Mouse (Mus musculus) gastrocnemius, postnatal 4 days (tissue): ENCODE data around the gene Tomm40l. TPM values are rescaled to one million over a fixed set of nuclear protein-coding genes. Genes with fewer than 3 reads are reported as not detected.
"Not testable (repeated sequence)": the region's sequence is repeated elsewhere in the genome, so short reads cannot be mapped to it uniquely, and the experiment has no call there.

Experiments used
- DNase-seq, 2 experiments: peaks; one replicate each; pipeline ENCODE4 v3.0.0; 2021 to 2022; ENCODE audit warnings: low spot score in 2 of 2, mixed read lengths in 2 of 2
- total RNA-seq, 2 experiments: library from RNA; stranded (reverse); gene quantifications; 2 replicates each; pipeline ENCODE4 v1.2.3; 2021

The Tomm40l gene
- total RNA-seq, 2 experiments from 2014 or later: 33.4 to 39.7 TPM

GRCm38 (mm10) chr1:171250680-171251593 lies 28.6 kb upstream of the Tomm40l start, which contains the start of gene Ndufs2:
TSS of gene Ndufs2 (minus strand) at chr1:171251388.
- peak in 1 of 2 experiments; percentile 64 for DNase-seq

- DNase-seq: peak in 1 of 2 experiments; percentile 67
Observed at GRCm38 (mm10) chr1:171249913-171250600, 27.7 kb upstream of the Tomm40l start, which contains the start of gene Adamts4. TSS of gene Adamts4 (plus strand) at chr1:171250421.

DNA sequence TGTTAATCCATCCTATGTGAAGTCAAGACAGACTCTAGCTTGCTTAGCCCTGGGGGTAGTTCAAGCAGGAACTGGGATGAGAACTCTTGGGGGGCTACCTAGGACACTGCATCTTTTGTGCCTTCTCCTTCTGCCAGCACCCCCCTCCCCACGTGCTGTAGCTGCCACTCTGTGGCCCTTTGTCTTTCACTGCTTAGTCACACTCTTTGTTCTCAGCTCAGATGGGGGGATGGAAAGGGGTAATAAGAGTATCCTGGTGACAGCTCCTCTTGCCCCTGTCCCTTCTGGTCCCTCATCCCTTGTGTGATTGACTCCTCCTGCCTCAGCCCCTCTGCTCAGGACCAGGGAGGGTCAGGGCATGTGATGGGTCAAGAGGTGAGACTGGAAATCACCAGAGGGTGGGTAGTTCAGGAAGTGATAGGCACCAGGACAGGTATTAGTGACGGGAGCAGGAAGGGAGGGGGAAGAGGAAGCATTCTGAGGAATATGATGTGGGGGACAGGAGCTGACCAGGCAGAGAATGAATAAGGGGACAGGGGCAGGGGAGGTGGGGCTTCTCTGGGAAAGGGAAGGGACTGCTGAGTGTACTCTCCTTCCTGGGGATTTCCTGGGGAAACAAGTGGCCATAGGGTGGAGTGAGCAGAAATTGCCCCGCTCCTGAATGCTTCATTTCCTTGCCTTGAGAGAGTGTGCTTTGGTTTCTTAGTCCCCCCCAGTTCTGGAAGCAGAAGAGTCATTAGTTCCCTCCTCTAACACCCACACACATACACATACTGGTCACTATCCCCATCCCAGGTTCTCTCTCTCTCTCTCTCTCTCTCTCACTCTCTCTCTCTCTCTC lies 26.3 kb upstream of the Tomm40l start:
- no peak for DNase-seq

- DNase-seq: no peak
Observed at GRCm38 (mm10) chr1:171247916-171248315, 25.6 kb upstream of the Tomm40l start.

DNA sequence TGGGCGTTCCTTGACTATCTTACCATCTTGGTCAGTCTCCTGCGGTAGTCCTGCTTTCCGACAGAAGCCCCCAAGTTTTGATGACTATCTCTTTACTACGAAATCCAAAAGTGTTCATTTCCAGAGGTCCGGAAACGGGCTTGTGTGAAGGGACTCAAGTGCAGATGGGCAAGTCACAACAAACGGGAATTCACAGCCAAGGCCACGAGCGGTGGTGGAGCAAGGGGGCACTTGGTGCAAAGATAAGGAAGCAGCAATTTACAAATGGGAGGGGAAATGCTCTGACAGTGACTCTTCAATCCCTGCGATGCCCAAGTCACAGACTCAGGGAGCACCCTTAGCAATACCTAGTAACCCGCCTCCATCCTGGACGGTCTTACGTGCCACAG lies 25.1 kb upstream of the Tomm40l start:
- no peak for DNase-seq

DNA sequence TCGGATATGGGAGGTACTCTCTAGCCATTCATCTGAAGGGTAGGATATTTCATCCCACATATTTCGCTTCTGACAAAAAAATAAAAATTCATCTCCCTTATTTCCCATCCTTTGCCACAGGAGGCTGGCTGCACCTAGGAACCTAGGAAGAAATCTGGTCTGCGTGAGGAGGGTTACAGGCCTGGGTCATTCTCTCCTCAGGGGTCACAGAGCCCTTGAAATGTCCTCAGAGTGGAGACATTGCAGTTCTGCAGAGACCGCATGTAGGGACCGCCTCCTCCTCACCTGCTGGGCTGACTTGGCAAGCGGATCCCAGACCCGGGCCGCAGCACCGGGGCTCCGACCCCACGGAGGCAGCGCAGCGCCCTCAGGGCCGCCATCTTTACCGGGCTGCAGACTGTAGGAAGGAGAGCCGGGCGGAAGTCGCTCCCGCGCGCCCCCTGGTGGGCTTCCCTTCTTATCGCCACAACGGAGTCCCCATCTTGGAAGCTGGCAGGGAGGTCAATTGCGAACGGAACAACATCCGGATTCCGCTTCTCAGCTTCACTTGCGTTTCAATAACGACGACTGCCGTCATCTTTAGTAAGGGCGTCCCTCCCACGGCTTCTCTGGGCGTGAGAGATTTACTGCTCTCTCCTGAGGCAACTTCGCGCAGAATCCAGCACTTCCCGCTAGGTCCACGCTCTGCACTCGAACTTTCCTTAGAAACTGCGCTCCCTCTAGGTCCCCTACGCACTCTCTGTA lies 24.6 kb upstream of the Tomm40l start:
- peak; percentile 97 to 98 for DNase-seq

- DNase-seq: no peak
Observed at GRCm38 (mm10) chr1:171245353-171245752, 23.0 kb upstream of the Tomm40l start.

DNA sequence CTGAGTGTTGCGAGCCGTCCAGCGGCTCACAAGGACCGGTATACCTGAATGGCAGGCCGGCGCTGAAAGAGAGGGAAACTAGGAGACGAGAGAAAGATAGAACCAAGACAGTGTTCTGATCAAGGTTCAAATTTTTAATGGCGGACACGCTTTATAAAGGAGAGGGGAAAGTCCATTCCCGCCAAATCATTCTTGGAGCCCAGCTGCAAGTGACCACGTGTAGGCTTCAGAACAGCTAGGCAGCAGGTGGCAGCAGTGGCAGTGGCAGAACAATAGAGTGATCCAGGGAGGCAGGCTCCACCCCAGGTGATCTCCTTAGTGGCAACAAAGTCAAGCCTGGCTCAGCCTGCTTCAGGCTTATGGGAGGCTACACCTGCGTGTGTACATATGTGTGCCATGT lies 19.6 kb upstream of the Tomm40l start:
- DNase-seq: not testable (repeated sequence)

DNA sequence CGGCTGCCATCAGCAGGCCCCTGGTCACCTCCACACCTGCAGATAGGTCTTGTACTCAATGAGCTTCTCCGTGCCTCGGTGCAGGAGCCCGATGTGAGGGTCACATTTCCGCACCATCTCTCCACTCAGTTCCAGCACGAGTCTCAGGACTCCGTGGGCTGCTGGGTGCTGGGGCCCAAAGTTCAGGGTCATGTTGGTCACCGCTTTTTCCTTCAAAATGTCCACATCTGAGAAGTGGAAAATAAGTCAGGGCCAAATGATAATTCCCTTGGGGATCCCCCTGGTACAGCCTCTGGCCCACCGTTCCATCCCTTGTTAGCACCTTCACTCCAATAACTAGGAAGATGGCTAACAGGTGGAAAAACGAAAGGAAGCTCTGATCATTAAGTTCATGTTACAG lies 18.6 kb upstream of the Tomm40l start:
- DNase-seq: no peak

DNA sequence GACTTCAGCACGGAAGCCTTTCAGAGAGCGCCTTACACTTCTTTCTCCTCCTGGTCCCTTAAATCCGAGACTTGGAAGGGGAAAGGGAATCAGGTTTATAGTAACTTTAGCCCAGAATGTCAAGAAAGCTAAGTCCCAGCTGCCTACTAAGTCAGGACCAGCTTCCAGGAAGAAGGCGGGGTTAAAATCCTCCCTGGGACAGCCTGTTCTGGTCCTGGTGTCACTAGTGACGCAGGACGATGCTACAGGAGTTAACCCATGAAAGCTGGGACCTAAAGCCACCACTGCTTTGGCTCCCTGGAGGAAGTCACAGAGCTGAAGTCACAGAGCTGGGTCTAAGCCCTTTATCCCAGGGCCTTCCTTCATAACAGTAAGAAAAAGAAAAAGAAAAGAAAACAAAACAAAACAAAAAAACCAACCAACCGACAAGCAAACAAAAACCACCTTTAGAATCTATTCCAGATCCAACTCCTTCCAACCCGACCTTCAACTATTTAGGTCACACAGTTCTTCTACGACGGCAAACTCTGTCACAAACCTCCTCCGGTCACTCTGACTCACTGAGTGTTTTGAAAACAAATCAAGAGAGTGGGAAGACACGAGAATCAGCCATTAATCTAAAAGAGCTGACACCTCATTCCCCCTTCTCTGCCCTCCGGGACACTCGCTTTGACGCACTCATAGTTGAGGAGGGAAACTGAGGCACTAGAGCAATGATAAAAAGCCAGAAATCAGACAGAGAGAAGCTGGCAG lies 17.9 kb upstream of the Tomm40l start:
- DNase-seq: no peak

GRCm38 (mm10) chr1:171238463-171238862 lies 16.1 kb upstream of the Tomm40l start:
- DNase-seq: peak in 1 of 2 experiments; percentile 36

GRCm38 (mm10) chr1:171237438-171237837 lies 15.1 kb upstream of the Tomm40l start:
- DNase-seq: no peak

DNA sequence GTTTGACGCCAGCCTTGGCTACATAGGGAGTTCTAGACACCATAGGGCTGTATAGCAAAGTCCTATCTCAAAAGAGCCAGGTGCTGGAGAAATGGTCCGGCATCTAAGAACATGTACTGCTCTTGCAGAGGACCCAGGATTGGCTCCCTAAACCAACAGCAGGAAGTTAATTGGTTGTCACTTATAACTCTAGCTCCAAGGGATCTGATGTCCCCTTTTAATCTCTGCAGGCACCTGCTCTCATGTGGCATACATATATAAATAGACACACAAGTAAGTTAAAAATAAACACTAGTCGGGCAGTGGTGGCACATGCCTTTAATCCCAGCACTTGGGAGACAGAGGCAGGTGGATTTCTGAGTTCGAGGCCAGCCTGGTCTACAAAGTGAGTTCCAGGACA lies 13.5 kb upstream of the Tomm40l start:
- DNase-seq: no peak

- no peak for DNase-seq
Observed at GRCm38 (mm10) chr1:171234538-171234937, 12.2 kb upstream of the Tomm40l start.

- no peak for DNase-seq
Observed at GRCm38 (mm10) chr1:171234126-171234525, 11.8 kb upstream of the Tomm40l start, which contains the start of gene Fcer1g. TSS of gene Fcer1g (minus strand) at chr1:171234365.

DNA sequence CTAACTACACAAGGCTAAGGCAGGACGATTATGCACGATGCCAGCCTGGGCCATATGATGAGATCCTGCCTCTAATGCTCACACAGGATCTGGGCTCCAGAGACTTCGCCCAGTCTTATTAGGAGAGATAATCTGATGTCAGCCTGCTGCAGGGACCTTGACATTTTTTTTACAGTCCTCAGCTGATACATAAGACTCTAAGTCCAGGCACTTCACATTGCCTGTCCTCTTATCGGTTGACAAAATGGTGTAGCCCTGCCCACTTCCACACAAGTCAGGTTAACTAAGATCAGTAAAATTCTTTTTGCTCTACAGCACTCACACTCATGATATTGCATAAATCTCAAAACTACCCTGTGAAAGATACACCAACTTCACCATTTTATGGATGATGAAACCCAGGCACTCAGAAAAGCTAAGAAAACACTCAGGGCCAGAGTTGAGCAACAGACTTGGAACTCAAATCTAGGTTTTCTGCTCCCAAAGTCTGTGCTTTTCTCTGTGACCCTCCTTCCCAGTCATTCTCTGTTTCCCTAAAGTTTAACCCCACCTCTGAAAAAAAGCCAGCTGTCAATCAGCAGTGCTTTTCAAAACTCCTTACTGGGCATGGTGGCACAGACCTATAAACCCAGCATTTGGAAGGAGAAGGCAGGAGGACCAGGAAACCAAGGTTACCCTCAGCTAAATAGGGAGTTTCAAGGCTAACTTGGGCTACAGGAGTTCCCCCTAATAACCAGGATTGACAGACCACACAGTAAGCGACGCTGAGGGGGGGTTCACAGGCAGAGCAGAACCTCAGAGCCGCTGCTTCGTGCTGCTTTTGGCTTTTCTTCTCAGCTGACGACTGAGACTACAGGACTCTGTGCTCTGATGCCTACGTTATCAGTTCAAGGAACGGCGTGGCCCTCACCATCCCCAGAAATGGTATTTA lies 10.8 kb upstream of the Tomm40l start:
- no peak for DNase-seq

GRCm38 (mm10) chr1:171232348-171232747 lies 10.0 kb upstream of the Tomm40l start:
- DNase-seq: no peak

DNA sequence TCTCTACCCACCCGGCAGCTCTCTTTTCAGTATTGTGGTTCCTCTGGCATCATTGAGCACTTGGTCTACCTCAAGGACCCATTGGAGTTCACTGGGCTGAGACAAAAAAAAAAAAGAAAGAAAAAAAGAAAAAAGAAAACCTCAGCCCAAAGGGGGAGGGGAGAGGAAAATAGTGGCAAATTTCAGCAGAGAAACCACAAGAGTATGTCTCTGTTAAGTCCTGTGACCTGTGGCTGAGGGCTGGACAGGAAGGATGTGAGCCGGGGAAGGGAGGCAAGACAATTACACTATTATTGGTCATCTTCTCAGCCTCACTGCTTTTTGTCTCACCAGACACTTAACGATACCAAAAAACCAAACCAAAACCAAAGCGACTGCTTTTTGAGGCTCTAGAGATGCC lies 9.5 kb upstream of the Tomm40l start:
- no peak for DNase-seq

GRCm38 (mm10) chr1:171230215-171230614 lies 7.9 kb upstream of the Tomm40l start:
- no peak for DNase-seq
